Mouse (Mus musculus) intestine, embryonic 16.5 days (tissue): ENCODE results near the gene Ccdc153. TPM values are rescaled to one million over a fixed set of nuclear protein-coding genes. Genes with fewer than 3 reads are reported as not detected.

ENCODE experiments used
- ATAC-seq: fragments of 200-750 bp; cut with Nextera tagmentation; 2 replicates; pipeline ENCODE4 v1.8.0; 2017; ENCODE audit warnings: moderate TSS enrichment, moderate library complexity
- H3K27ac ChIP-seq: fragments of 300-500 bp; sonication (generic); 2 replicates; pipeline ENCODE4 v1.5.1; 2014; ENCODE audit warnings: mild to moderate bottlenecking, low read length
- H3K27me3 ChIP-seq: fragments of 300-500 bp; sonication (generic); replicated peaks from 2 replicates; pipeline ENCODE4 v1.6.1; 2014; ENCODE audit warnings: low read length, control low read depth, mixed read lengths; ENCODE audit not compliant: control insufficient read depth, insufficient read depth
- H3K36me3 ChIP-seq: fragments of 300-500 bp; sonication (generic); 2 replicates; pipeline ENCODE4 v1.6.1; 2014; ENCODE audit warnings: low read length, control low read depth; ENCODE audit not compliant: control insufficient read depth, insufficient read depth
- H3K4me1 ChIP-seq: fragments of 300-500 bp; sonication (generic); 2 replicates; pipeline ENCODE4 v1.6.1; 2014; ENCODE audit warnings: low read length, control low read depth, mixed read lengths; ENCODE audit not compliant: control insufficient read depth, insufficient read depth
- H3K4me2 ChIP-seq: fragments of 300-500 bp; sonication (generic); 2 replicates; pipeline ENCODE4 v1.6.1; 2014; ENCODE audit warnings: low read depth, low read length, control low read depth
- H3K4me3 ChIP-seq: fragments of 300-500 bp; sonication (generic); 2 replicates; pipeline ENCODE4 v1.5.1; 2014; ENCODE audit warnings: mild to moderate bottlenecking, low read length
- H3K9ac ChIP-seq: fragments of 300-500 bp; sonication (generic); 2 replicates; pipeline ENCODE4 v1.6.1; 2014; ENCODE audit warnings: low read depth, low read length
- H3K9me3 ChIP-seq: fragments of 300-500 bp; sonication (generic); 2 replicates; pipeline ENCODE4 v1.6.1; 2016; ENCODE audit warnings: low read length, control low read depth; ENCODE audit not compliant: control insufficient read depth
- WGBS: fragments of 180-500 bp; shearing (Covaris S2); extraction: QIAGEN DNeasy Blood & Tissue Kit; methylation state at CpG from one replicate; pipeline ENCODE4 v1.1.7; 2014; 5-methylcytosine and 5-hydroxymethylcytosine counted together
- polyA plus RNA-seq: library from polyadenylated mRNA; unstranded; fragments of >200 nt; fragmentation: Nextera tagmentation; extraction: Ambion mirVana; gene quantifications from 2 replicates; pipeline ENCODE4 v1.2.1, GENCODE M21; 2015

Ccdc153 gene
- polyA plus RNA-seq, 1 experiment from 2014 or later = not detected

DNA sequence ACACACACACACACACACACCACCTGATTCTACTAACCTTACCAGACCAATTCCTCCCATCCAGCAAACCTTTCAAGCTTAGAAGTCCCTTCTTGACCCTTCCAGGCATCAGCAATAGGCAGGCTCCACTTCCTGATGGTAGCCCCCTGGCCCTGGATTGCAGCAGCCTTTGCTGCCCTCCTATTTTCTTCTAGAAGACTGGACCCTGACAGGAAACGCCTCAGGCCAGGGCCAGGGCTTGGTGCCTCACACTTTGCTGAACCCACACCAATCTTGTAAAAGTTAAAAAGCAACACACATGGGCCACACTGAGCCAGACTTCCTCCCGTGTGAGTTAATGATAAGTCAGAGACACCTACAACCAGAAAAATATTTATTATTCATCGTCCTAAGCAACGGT, 3.3 kb upstream of the Ccdc153 start:
- no peak for ATAC-seq
- no peak overlapping the region for H3K4me3 ChIP-seq
- WGBS = 79% methylated on average over 4 of the region's 4 CpGs
- H3K4me1 ChIP-seq = peaks cover 8% of the 10 kb centered on the region
- no peak overlapping the region for H3K4me2 ChIP-seq
- H3K27ac ChIP-seq = no peak overlapping the region
- no peaks in the 10 kb centered on the region for H3K27me3 ChIP-seq
- H3K36me3 ChIP-seq = no peaks in the 10 kb centered on the region
- H3K9ac ChIP-seq = no peak overlapping the region
- no peaks in the 10 kb centered on the region for H3K9me3 ChIP-seq

DNA sequence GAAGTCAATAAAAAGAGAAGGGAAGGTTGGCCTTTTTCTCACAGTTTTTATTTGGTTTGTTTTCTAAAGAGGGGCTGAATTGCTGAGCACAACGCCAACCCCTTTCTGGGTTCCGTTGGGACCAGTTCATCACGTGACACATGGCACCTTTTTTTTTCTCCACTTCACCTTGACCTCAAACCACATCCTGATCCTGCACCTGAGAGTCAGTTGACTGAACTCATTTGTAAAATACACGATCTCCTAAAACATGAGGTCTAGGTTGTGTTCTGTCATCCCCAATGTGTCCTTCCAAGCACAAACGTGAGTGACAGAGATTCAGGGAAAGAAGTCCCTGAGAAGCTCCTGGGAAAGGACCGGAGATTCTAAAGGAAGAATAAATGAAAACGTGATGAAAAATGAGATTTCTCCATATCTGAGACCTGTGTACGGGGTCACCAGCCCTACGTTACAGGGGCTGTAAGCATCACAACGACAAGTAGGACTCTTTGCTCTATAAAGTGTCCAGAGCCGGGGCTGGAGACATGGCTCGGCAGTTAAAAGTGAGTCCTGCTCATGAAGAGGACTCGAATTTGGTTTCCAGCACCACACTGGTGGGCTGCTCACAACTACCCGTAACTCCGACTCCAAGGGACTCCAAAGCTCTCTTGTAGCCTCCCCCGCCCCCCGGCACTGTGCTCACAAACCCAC, 1.8 kb upstream of the Ccdc153 start:
- WGBS = 78% methylated on average over 17 of the region's 17 CpGs
- no peaks in the 10 kb centered on the region for H3K36me3 ChIP-seq
- H3K4me3 ChIP-seq = no peak overlapping the region
- no peak for ATAC-seq
- H3K27ac ChIP-seq = no peak overlapping the region
- 0 out of 2 replicates have a peak, but pooled peaks cover 4% of the 10 kb centered on the region for H3K4me1 ChIP-seq
- H3K9ac ChIP-seq = no peak overlapping the region
- no peaks in the 10 kb centered on the region for H3K27me3 ChIP-seq
- no peaks in the 10 kb centered on the region for H3K9me3 ChIP-seq
- H3K4me2 ChIP-seq = no peak overlapping the region

- Histone ChIP-seq H3K4me3 (no peak overlapping the region), H3K4me1 (0 out of 2 replicates have a peak, but pooled peaks cover 4% of the 10 kb centered on the region), H3K9me3 (no peaks in the 10 kb centered on the region), H3K4me2 (no peak overlapping the region), H3K36me3 (no peaks in the 10 kb centered on the region), H3K9ac (no peak overlapping the region), H3K27me3 (no peaks in the 10 kb centered on the region), H3K27ac (no peak overlapping the region)
- WGBS = 6% methylated on average over 5 of the region's 5 CpGs
- no peak for ATAC-seq
These were observed 1.0 kb upstream of the Ccdc153 start for GRCm38 (mm10) chr9:44239447-44239846.

DNA sequence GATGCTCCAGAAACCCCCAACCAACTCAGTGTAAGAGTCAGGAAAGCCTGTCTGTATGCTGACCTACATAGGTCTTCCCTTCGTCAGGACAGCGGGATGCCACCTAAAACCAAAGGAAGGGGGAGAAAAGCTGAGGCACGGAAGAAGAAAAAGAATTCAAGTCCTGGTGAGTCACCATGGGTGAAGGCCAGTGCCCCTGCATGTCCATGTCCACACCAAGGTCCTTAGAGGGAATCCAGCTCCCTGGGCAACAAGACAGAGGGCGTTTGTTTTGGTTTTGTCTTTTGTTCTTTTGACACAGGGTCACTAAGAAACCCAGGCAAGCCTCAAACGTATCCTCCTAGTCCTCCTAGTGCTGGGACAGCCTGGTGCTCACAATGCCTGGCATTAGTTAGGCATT, 435 bp downstream of the Ccdc153 start:
- no peak overlapping the region for H3K9ac ChIP-seq
- no peak for ATAC-seq
- WGBS = 63% methylated on average over 5 of the region's 5 CpGs

DNA sequence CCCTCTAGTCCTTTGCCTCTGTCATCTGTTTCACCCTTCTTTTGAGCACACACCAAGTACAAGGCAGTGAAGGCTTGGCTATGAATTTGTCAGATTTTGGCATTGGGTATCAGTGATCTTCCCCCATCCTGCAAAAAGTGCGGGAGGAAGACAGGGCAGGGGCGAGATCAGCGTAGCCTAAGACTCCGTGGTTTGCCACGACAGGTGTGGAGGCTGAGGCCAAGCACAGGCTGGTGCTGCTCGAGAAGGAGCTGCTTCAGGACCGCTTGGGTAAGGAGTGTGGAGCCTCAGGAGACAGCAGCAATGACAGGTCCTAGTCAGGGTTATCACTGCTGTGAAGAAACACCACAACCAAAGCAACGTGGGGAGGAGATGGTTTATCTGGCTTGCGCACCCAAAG, 942 bp downstream of the Ccdc153 start:
- ATAC-seq = no peak
- no peak overlapping the region for H3K4me2 ChIP-seq
- H3K4me1 ChIP-seq = 0 out of 2 replicates have a peak, but pooled peaks cover 4% of the 10 kb centered on the region
- H3K27ac ChIP-seq = no peak overlapping the region
- no peak overlapping the region for H3K4me3 ChIP-seq
- no peaks in the 10 kb centered on the region for H3K27me3 ChIP-seq
- 73% methylated on average over 9 of the region's 9 CpGs for WGBS
- H3K36me3 ChIP-seq = no peaks in the 10 kb centered on the region
- H3K9me3 ChIP-seq = no peaks in the 10 kb centered on the region
- H3K9ac ChIP-seq = no peak overlapping the region

More for the DNA sequence above, 435 bp downstream of the Ccdc153 start:
- H3K36me3 ChIP-seq = no peaks in the 10 kb centered on the region
- no peak overlapping the region for H3K4me2 ChIP-seq
- no peaks in the 10 kb centered on the region for H3K9me3 ChIP-seq
- H3K4me1 ChIP-seq = 0 out of 2 replicates have a peak, but pooled peaks cover 4% of the 10 kb centered on the region
- no peak overlapping the region for H3K27ac ChIP-seq
- H3K27me3 ChIP-seq = no peaks in the 10 kb centered on the region
- no peak overlapping the region for H3K4me3 ChIP-seq

GRCm38 (mm10) chr9:44243621-44244020, 3.1 kb downstream of the Ccdc153 start:
- no peak for ATAC-seq
- WGBS = 65% methylated on average over 2 of the region's 2 CpGs
- H3K9me3 ChIP-seq = no peaks in the 10 kb centered on the region

DNA sequence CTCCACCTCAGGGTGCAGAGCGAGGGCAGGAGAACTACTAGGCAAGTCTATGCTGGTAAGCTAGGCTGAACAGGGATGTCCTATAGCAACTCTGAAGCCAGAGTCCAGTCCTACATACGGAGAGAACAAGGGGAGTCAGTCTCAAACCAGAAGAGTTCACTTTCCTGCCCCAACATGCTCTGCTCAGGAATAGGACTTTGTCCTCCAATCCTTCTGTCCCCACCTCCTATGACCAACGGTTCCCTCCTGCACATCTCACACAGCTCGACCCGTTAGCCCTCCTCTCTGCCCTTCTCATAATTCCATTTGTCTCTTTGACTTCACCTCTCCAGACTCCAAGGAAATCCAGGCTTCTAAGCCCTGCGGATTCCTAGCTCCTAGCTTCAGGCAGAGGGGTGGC, 7.4 kb downstream of the Ccdc153 start:
- Histone ChIP-seq H3K4me1 (peaks cover 9% of the 10 kb centered on the region), H3K27ac (no peak overlapping the region), H3K9ac (no peak overlapping the region), H3K36me3 (no peaks in the 10 kb centered on the region), H3K4me2 (no peak overlapping the region), H3K4me3 (no peak overlapping the region), H3K27me3 (no peaks in the 10 kb centered on the region), H3K9me3 (no peaks in the 10 kb centered on the region)
- no peak for ATAC-seq
- WGBS = 74% methylated on average over 6 of the region's 6 CpGs

More at GRCm38 (mm10) chr9:44243621-44244020, 3.1 kb downstream of the Ccdc153 start:
- Histone ChIP-seq H3K4me2 (no peak overlapping the region), H3K27ac (no peak overlapping the region), H3K4me3 (no peak overlapping the region), H3K4me1 (0 out of 2 replicates have a peak, but pooled peaks cover 4% of the 10 kb centered on the region), H3K9ac (no peak overlapping the region), H3K27me3 (no peaks in the 10 kb centered on the region), H3K36me3 (no peaks in the 10 kb centered on the region)

GRCm38 (mm10) chr9:44249181-44250146, 9.0 kb downstream of the Ccdc153 start:
- Histone ChIP-seq H3K4me2 (peak overlapping the region; percentile 44), H3K9ac (0 out of 2 replicates have a peak overlapping the region, but pooled peaks have one; percentile 11), H3K27ac (no peak overlapping the region), H3K36me3 (no peaks in the 10 kb centered on the region), H3K27me3 (no peaks in the 10 kb centered on the region), H3K4me3 (peak overlapping the region; percentile 41; the same call in 1 of the 2 replicates), H3K4me1 (peaks cover 16% of the 10 kb centered on the region), H3K9me3 (no peaks in the 10 kb centered on the region)
- 45% methylated on average over 26 of the region's 26 CpGs for WGBS
- ATAC-seq = peak; percentile 73

GRCm38 (mm10) chr9:44250445-44250844, 10.0 kb downstream of the Ccdc153 start:
- Histone ChIP-seq H3K36me3 (no peaks in the 10 kb centered on the region), H3K9ac (peak overlapping the region; percentile 50), H3K27ac (no peak overlapping the region), H3K27me3 (no peaks in the 10 kb centered on the region), H3K4me2 (peak overlapping the region; percentile 44), H3K4me1 (peaks cover 16% of the 10 kb centered on the region), H3K9me3 (no peaks in the 10 kb centered on the region), H3K4me3 (peak overlapping the region; percentile 41)
- WGBS = 68% methylated on average over 4 of the region's 4 CpGs
- ATAC-seq = no peak
